Mouse (Mus musculus) megakaryocyte, embryonic 14.5 days (primary cell): ENCODE data around the gene Copz2. TPM values are rescaled to one million over a fixed set of nuclear protein-coding genes. Genes with fewer than 3 reads are reported as not detected.

Experiments used
- H3K27me3 ChIP-seq: replicated peaks from 2 replicates; pipeline ENCODE3; 2012; ENCODE audit warnings: inconsistent platforms
- H3K36me3 ChIP-seq: replicated peaks from 2 replicates; pipeline ENCODE3; 2012; ENCODE audit warnings: low read length, inconsistent platforms, mixed read lengths
- H3K4me1 ChIP-seq: 2 replicates; pipeline ENCODE4 v1.6.1; 2012; ENCODE audit warnings: inconsistent platforms
- H3K4me3 ChIP-seq: replicated peaks from 2 replicates; pipeline ENCODE3; 2012; ENCODE audit warnings: moderate library complexity, mild to moderate bottlenecking, inconsistent platforms
- H3K9me3 ChIP-seq: 2 replicates; pipeline ENCODE4 v1.6.1; 2012; ENCODE audit warnings: inconsistent platforms
- FLI1 ChIP-seq: IDR thresholded peaks from 2 replicates; pipeline ENCODE4 v1.6.1; 2012; ENCODE audit warnings: low read length, inconsistent platforms, mixed read lengths
- GATA1 ChIP-seq: IDR thresholded peaks from 3 replicates; pipeline ENCODE4 v1.6.1; 2012; ENCODE audit warnings: mixed read lengths, low read length, inconsistent platforms, borderline replicate concordance
- polyA plus RNA-seq: library from polyadenylated mRNA; stranded (reverse); fragments of >175 nt; gene quantifications from 2 replicates; pipeline ENCODE4 v1.2.3, GENCODE M21; 2012; ENCODE audit warnings: low replicate concordance; ENCODE audit not compliant: insufficient read depth

The Copz2 gene
- polyA plus RNA-seq, 1 experiment, result 3.4 TPM

DNA sequence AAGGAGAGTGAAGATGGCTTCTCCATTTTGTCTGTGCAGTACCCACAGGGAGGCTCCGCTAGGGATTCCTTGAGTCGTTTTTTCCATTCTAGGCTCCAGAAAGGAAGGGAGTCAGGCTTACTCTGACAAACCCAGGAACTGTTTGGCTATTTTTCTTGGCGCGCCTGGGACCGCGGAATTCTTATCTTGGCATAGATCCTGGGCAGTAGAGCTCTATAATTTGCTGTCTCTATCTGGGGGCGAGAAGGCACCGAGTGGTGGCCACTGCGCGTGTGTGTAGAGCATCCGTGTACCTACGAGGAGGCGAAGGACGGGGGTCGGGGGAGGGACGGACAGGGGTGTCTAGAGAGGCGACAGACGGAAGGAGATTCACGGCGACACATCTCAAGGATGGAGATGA is 11.8 kb downstream of the Copz2 start:
- peaks cover 34% of the 10 kb centered on the region for H3K27me3 ChIP-seq
- TF ChIP-seq FLI1, result no peak
- H3K9me3 ChIP-seq, result no peaks in the 10 kb centered on the region

DNA sequence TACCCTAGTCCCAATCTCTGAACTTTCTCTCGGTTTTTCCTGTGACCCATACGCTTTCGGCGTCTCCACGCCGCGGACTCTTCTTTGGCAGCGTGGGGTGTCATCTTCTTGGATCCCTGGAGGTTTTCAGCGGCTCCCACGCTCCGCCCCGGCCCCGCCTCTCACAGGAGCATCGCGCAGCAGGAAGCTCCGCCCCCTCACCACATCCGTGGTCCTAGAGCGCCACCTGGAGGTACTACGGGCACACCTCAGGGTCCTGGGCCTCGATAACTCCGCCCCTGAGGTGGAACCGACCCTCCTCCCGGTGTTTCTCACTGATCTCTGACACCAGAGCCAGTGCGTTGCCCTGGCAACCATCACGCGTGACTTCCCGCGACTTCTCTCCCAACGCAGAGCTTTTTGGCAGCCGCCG is 12.2 kb downstream of the Copz2 start:
- Histone ChIP-seq H3K4me1 (peaks cover 38% of the 10 kb centered on the region), H3K4me3 (peak overlapping the region; percentile 91)
- TF ChIP-seq GATA1 (no peak), FLI1 (no peak)

More for the DNA sequence above, 11.8 kb downstream of the Copz2 start:
- peaks cover 38% of the 10 kb centered on the region for H3K4me1 ChIP-seq
- H3K4me3 ChIP-seq, result peak overlapping the region; percentile 91
- no peaks in the 10 kb centered on the region for H3K36me3 ChIP-seq

DNA sequence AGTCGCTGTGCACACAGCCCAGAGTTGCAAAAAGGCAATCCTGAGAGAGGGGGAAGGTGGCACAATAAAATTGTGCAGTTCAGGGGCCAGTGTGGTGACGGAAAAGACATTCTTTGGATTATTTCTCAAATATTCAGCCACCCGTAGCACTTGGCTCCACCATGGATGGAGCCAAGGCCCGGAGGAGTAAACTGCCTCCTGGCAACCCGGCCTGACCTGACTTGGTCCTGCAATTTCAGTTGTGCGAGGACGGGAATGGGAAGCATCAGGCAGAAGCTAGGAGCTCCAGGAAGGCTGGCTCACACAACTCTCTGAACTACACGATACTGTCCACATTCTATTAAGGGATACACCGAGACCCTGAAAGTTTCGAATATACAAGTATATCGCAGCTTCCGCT is 12.9 kb downstream of the Copz2 start:
- TF ChIP-seq GATA1 (no peak), FLI1 (no peak)
- no peaks in the 10 kb centered on the region for H3K36me3 ChIP-seq

More for the DNA sequence above, 12.2 kb downstream of the Copz2 start:
- Histone ChIP-seq H3K9me3 (no peaks in the 10 kb centered on the region), H3K27me3 (peaks cover 35% of the 10 kb centered on the region), H3K36me3 (no peaks in the 10 kb centered on the region)

DNA sequence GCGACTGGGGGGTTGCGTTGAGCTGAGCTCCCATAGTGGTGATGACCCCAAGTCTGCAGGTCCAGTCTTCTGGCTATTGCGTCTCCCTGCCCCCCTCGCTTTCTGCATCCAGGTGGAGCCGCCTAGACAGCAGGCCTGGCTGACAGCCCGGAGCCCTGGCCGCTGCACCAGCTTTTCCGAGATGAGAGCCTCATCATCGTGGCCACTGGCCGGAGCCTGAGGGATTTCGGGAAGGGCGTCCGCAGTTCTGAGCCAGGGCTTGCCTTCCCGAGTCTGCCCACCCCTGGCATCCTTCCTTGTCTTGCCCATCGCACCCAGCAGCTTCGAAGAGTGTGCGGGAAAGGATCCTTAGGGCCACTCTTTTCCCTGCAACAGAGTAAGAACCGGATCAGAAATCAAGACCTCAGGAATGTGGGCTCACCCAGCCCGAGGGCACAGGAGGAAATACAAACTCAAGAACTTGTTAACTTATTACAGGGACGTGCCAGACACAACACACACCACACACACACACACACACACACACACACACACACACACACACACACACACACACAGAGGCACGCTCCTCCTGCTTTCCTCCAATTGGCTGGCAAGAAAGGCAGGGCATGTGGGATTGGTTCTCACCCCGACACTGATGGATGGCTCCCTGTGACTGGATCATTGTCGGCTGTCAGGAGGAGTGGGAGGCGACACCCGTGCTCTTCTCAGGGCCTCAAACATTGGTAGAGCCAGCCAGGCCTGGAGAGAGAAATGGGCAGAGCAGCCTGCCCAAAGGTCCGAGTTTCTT is 13.7 kb downstream of the Copz2 start:
- no peak for TF ChIP-seq GATA1
- no peak for TF ChIP-seq FLI1
- Histone ChIP-seq H3K36me3 (no peaks in the 10 kb centered on the region), H3K4me1 (peaks cover 38% of the 10 kb centered on the region), H3K4me3 (peak overlapping the region; percentile 56), H3K27me3 (peaks cover 22% of the 10 kb centered on the region), H3K9me3 (no peaks in the 10 kb centered on the region)

More for the DNA sequence above, 12.9 kb downstream of the Copz2 start:
- Histone ChIP-seq H3K9me3 (no peaks in the 10 kb centered on the region), H3K4me1 (peaks cover 38% of the 10 kb centered on the region), H3K4me3 (no peak overlapping the region), H3K27me3 (peaks cover 29% of the 10 kb centered on the region)

DNA sequence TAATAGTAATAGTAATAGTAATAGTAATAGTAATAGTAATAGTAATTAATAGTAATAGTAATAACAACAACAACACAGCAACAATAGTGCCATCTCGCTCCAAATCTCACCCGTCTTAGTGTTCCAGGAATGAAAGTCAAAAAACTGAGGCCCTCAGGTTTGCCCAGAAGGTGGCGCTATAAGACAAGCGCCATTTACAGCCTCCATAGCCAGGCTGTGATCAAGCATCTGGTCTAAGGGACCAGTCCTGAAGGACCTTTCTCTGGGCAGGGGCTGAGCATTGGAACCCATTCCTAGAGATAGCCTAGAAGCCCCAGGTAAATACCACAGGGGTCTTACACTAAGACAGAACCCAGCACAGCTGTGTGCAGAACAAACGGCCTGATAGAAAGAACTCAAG is 17.5 kb downstream of the Copz2 start:
- H3K9me3 ChIP-seq, result no peaks in the 10 kb centered on the region
- peaks cover 17% of the 10 kb centered on the region for H3K4me1 ChIP-seq
- H3K4me3 ChIP-seq, result no peak overlapping the region
- no peaks in the 10 kb centered on the region for H3K36me3 ChIP-seq
- H3K27me3 ChIP-seq, result peaks cover 41% of the 10 kb centered on the region
- no peak for TF ChIP-seq FLI1
- TF ChIP-seq GATA1, result no peak

DNA sequence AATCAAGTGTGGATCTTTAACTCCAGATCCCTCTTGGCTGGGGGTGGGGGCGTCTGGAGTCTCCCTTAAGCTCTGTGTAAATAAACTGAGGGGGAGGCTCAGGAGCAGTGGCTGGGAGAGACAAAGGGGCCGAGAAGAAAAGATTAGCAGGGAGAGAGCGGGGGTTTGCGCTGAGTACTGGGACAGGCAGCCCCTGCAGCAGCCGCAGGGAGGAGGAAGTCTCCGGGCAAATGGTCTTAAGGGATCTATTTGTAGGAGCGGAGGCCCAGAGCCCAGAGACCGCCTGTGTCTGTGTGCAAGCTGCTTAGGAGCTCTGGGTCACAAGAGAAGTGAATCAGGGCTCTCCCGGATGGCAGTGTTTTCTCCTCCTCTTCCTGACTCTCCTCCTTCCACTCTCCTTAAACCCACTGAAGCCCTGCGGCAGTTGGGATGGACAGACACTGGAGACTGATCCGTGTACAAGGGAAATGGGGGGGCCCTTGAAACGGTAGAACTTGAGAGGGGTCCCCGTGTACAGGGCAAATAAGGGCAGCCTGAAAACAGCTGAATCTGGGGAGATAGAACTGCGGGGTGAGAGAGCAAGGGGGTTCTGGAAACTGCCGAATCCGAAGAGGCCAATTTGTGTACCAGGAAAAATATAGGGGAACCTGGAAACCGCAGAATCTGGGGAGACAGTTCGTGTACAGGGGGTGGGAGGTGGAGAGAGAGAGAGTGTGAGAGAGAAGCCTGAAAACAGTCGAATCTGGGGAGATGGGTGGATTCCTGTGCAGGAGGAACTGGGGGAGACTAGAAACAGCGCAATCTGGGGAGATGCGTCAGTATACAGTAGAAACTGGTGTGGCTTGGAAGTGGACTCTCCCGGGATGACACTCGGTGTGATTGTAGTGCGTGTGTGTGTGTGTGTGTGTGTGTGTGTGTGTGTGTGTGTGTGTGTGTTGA is 23.0 kb downstream of the Copz2 start:
- Histone ChIP-seq H3K4me1 (peaks cover 47% of the 10 kb centered on the region), H3K27me3 (peaks cover 77% of the 10 kb centered on the region), H3K4me3 (peak overlapping the region; percentile 14), H3K9me3 (no peaks in the 10 kb centered on the region), H3K36me3 (no peaks in the 10 kb centered on the region)
- TF ChIP-seq GATA1, result no peak
- TF ChIP-seq FLI1, result no peak

DNA sequence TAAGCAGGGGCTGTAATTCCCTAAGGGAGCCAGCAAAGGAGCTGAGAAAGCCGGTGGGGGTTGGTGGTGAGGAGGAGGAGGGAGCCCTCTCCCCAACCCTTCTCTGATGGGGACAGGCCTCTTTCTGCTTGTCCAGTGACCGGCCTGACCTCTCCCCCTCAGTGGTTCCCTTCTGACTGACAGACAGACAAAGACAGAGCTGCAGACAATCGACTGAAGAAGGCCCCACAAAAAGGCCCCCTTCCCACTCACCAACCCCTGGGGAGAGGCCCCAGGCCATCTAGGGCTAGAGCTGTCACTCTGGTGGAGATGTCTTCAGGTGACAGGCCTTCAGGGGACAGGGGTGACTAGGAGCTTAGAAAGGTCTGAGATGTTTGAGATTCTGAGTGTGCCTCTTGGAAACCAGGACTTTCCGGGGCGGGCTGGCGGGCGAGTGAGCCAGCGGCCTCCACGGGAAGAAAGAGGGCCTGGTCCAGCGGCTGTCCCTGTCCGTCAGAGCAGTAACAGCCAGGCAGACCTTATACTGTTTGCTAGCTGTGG is 24.0 kb downstream of the Copz2 start:
- TF ChIP-seq FLI1 (no peak), GATA1 (no peak)
- Histone ChIP-seq H3K4me3 (no peak overlapping the region), H3K9me3 (no peaks in the 10 kb centered on the region), H3K4me1 (peaks cover 56% of the 10 kb centered on the region), H3K27me3 (peaks cover 85% of the 10 kb centered on the region), H3K36me3 (no peaks in the 10 kb centered on the region)

DNA sequence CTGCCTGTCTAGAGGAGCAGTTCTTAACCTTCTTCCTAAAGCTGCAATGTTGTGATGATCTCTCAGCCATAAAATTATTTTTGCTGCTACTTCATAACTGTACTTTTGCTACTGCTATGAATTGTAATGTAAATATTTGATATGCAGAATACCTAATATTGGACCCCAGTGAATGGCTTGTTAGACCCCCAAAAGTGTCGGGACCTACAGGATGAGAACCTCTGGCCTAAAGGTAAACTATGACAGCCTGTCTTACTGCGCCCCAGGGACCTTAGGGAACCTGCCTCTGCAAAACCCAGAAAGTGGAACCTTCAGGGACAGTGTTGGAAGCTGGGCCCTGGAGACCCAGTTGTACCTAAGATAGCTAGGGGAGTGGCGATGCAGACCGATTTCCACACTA is 25.6 kb downstream of the Copz2 start:
- Histone ChIP-seq H3K9me3 (no peaks in the 10 kb centered on the region), H3K4me1 (peaks cover 68% of the 10 kb centered on the region), H3K4me3 (peak overlapping the region; percentile 84), H3K27me3 (peaks cover 88% of the 10 kb centered on the region), H3K36me3 (no peaks in the 10 kb centered on the region)
- no peak for TF ChIP-seq GATA1
- no peak for TF ChIP-seq FLI1

DNA sequence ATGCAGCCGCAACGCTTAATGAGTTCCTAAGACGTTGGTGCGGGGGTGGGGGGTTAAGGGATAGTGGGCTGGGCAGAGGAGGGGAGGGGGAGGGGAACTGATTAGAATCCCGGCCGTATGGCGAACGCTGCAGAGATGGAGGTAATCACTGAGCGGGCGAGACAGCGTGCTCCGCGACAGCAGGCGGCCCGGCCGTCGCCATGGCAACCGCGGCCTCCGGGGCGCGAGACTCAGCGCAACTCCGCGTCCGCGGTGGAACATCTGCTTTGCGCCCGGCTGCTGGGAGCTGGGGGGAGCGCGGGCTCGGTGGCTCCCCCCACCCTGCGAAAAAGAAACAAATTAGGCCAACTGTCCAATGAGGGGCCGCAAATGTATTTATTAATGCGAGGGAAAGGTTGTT is 26.1 kb downstream of the Copz2 start:
- peak overlapping the region; percentile 84 for H3K4me3 ChIP-seq

More for the DNA sequence above, 26.1 kb downstream of the Copz2 start:
- TF ChIP-seq FLI1 (no peak), GATA1 (no peak)
- Histone ChIP-seq H3K27me3 (peaks cover 88% of the 10 kb centered on the region), H3K9me3 (no peaks in the 10 kb centered on the region), H3K4me1 (peaks cover 69% of the 10 kb centered on the region), H3K36me3 (no peaks in the 10 kb centered on the region)
